Mouse (Mus musculus) adrenal gland, postnatal 4 days (tissue): ENCODE measurements around the gene Cyp2w1. TPM values are rescaled to one million over a fixed set of nuclear protein-coding genes. Genes with fewer than 3 reads are reported as not detected.

Experiments used
- DNase-seq, 2 experiments: peaks; one replicate each; pipeline ENCODE4 v3.0.0; 2021 to 2022; ENCODE audit warnings: low spot score in 2 of 2, mixed read lengths in 2 of 2
- microRNA-seq: library from miRNA; unstranded; fragments of <30 nt; microRNA quantifications from one replicate; pipeline ENCODE4 v1.2.0, GENCODE M21; 2021
- total RNA-seq, 2 experiments: library from RNA; stranded (reverse); gene quantifications; 2 replicates each; pipeline ENCODE4 v1.2.3; 2021

Gene Cyp2w1
- total RNA-seq, 2 experiments from 2014 or later = not detected

DNA sequence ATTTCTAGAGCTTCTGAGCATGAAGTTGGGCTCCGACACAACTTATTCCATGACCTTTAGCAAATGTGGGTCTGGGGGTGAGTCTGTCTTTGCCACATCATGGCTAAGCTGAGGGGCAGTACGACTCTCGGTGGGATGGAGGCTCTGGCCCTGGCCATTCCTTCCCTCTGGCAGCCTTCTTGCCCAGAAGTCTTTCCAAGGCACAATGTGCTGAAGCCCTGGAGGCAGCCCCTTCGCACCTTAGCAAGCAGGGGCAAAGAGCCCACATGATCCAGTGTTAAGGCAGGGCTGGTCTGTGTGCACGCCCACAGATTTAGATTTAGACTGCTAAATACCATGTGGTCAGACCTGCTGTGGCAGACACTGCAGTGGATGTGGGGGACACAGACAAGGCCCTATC, 46.4 kb downstream of the Cyp2w1 start:
- no peak for DNase-seq

DNA sequence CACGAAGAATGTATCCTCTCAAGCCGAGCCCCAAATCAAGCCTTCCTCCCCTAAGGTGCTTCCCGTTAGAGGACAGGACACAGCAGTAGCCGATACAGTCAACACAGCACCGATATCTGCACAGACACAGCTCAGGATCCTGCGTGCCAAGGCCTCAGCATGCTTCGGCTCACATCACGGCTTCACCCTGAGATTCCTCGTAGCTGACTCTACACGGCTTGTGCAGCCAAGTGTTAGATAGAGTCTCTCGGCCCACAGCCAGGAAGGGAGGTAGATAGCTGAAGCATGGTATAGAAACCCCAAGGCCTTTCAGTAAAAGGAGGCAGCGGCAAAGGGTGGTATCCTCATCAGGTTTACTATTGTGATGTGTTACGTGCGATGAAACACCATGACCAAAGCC, 47.6 kb downstream of the Cyp2w1 start:
- DNase-seq = no peak

DNA sequence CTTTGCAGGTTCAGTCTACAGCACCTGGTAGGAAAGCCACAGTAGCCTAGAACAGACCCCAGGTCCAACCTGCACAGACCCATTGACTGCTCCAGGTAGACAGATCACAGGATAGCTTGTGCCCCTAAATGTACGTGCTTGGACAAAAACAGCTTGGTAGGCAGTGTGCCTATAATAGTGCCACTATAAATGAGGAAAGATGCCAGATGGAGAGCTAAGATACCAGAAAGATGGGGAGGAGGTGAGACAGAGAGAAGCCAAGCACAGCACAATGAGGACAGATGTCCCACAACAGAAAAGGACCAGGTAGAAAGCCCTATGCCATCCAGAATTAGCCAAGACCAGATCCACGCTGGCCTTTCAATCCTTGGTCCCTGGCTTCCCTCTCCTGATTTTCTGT, 49.7 kb downstream of the Cyp2w1 start:
- DNase-seq = no peak

- DNase-seq = no peak
Observed at GRCm38 (mm10) chr5:139403692-139404260, 51.4 kb downstream of the Cyp2w1 start.

DNA sequence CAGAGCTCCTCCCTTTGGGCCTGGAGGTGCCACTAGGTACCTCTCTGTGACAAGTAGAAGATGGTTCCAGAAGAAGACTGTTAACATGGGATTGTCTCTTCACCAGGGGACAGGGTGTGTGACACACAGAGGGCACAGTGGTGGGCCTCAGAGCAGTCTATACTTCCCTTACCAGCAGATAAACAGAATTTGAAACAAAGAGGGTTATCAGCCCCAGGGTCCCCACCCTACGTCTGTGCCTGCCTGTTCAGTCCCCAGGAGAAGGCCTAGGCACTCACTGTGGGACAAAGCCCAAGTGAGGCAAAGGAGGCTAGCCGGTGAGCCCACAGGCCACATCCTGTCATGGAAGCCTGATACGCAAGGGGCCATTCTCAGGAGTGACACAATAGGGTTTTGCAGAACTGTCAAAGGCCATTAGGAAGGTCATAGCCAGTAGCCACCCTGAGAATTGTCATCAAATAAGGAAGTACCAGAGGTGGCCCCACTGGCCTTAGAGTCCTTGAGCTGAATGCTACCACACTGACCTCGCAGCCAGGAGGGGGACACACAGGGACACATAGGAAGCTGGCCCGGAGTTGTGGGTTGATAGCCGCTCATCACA, 52.5 kb downstream of the Cyp2w1 start, which contains the start of gene C130050O18Rik:
TSS of gene C130050O18Rik (plus strand) at position 480 of the 601 bp plus-strand sequence.
- DNase-seq = no peak

DNA sequence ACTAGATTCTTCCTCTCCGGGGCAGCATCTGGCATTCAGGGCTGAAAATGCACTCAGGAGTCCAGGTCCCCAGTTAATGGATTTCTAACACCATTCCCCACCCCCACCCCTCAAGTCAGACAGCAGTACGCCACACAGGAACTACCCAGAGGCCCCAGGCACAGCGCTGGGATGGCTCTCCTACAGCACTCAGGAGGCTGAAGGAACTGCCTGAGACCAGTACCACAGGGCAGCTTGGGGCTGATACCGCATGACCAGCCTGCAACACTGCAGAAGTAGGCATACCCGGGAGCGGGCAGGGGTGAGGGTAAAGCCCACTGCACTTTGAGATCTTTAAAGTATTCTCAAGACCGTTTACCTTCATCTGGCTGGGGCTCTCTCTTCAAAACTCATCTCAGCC, 53.1 kb downstream of the Cyp2w1 start:
- DNase-seq = no peak

DNA sequence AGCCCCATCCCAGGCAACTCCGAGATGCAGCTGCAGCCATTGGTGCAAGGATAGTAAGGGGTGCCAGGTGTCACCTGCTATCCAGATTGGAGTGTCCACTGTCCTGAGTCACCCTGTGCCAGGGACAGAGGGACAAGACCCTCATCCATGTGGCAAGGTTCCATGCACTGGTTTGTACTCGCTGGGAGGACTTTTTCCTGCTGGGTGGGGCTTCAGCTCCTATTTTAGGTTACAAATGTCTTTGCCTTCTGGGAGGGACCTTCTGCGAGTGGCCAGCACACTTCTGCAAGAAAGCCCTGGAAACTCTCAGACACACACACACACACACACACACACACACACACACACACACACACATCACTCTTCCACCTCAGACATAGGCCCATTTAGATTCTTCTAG, 53.5 kb downstream of the Cyp2w1 start:
- DNase-seq = no peak

Small RNA genes within 50 kb of the gene (microRNA-seq; reads per million reads assigned to microRNA genes)
- 310 reads per million, percentile 61 among the genes with 10 or more reads in this experiment for gene Mir339

Other genes starting within 250 kb of the Cyp2w1 start
- gene Prkar1b, start 202.6 kb upstream of the Cyp2w1 start, total RNA-seq = 10 to 100 TPM; 23.1 to 31.3 TPM
- gene Dnaaf5, start 202.4 kb upstream of the Cyp2w1 start, total RNA-seq = 10 to 100 TPM; 15.8 to 16.1 TPM
- gene Sun1, start 152.0 kb upstream of the Cyp2w1 start, total RNA-seq = 10 to 100 TPM; 78.5 to 81.6 TPM
- 100 to 1,000 TPM; 102 to 118 TPM for gene Get4, start 100.3 kb upstream of the Cyp2w1 start, total RNA-seq
- gene Adap1, start 27.0 kb upstream of the Cyp2w1 start, total RNA-seq = 1 to 10 TPM; 6.2 to 8.0 TPM
- 10 to 100 TPM; 62.9 to 65.6 TPM for gene Cox19, start 1.2 kb upstream of the Cyp2w1 start, total RNA-seq
- gene Gpr146, start 25.1 kb downstream of the Cyp2w1 start, total RNA-seq = 10 to 100 TPM; 10.4 to 10.7 TPM
- gene C130050O18Rik, start 52.7 kb downstream of the Cyp2w1 start, total RNA-seq = under 1 TPM; 0.48 to 0.93 TPM
- 1 to 10 TPM; 6.0 to 7.4 TPM for gene Gper1, start 70.5 kb downstream of the Cyp2w1 start, total RNA-seq
- gene 3110082I17Rik, start 107.9 kb downstream of the Cyp2w1 start, total RNA-seq = 10 to 100 TPM; 18.8 to 19.7 TPM
- gene Zfand2a, start 131.9 kb downstream of the Cyp2w1 start, total RNA-seq = 10 to 100 TPM; 26.7 to 29.7 TPM
- 1 to 10 TPM in 1 of 2 experiments, under 1 TPM in 1; 0.42 to 3.8 TPM for gene Uncx, start 190.9 kb downstream of the Cyp2w1 start, total RNA-seq